Mouse (Mus musculus): ENCODE results near the gene Clec4g.

The Clec4g gene

GRCm38 (mm10) chr8:3679236-3679635 lies 41.2 kb downstream of the Clec4g start:
- DNase-seq (ENCODE audit: low spot score in 2 of 2), result no peak

GRCm38 (mm10) chr8:3678831-3679230 lies 41.6 kb downstream of the Clec4g start:
- DNase-seq (ENCODE audit: low spot score in 2 of 2), result no peak

GRCm38 (mm10) chr8:3676993-3677579 lies 43.4 kb downstream of the Clec4g start:
- DNase-seq (ENCODE audit: low spot score in 2 of 2), result no peak

- DNase-seq (ENCODE audit: low spot score in 2 of 2), result peak; percentile 90 to 91
Measured at GRCm38 (mm10) chr8:3676131-3676992, 44.1 kb downstream of the Clec4g start, which contains the start of gene Trappc5. Gene Trappc5, plus strand, starts transcription at chr8:3676299.

GRCm38 (mm10) chr8:3674671-3675070 lies 45.8 kb downstream of the Clec4g start:
- DNase-seq (ENCODE audit: low spot score in 2 of 2), result no peak

GRCm38 (mm10) chr8:3671980-3672491 lies 48.4 kb downstream of the Clec4g start, which contains the start of gene Fcor:
Gene Fcor, minus strand, starts transcription at chr8:3672362.
- DNase-seq (ENCODE audit: low spot score in 2 of 2), result peak; percentile 74 to 83

GRCm38 (mm10) chr8:3670388-3670787 lies 50.1 kb downstream of the Clec4g start:
- DNase-seq (ENCODE audit: low spot score in 2 of 2), result no peak

GRCm38 (mm10) chr8:3665507-3665906 lies 54.9 kb downstream of the Clec4g start, which contains the start of gene Mcemp1:
Gene Mcemp1, plus strand, starts transcription at chr8:3665754.
- DNase-seq (ENCODE audit: low spot score in 2 of 2), result no peak

GRCm38 (mm10) chr8:3664405-3664804 lies 56.0 kb downstream of the Clec4g start:
- no peak for DNase-seq (ENCODE audit: low spot score in 2 of 2)

- no peak for DNase-seq (ENCODE audit: low spot score in 2 of 2)
Measured at GRCm38 (mm10) chr8:3660889-3661288, 59.6 kb downstream of the Clec4g start.

Measured in right cerebral cortex, postnatal 36 days (tissue).